Mouse (Mus musculus) ES-E14 (cell line): Measurements from ENCODE around the gene Rbm3.

Experiments used
- HCFC1 ChIP-seq: IDR thresholded peaks from 2 replicates; pipeline ENCODE4 v1.6.1; 2012; ENCODE audit warnings: low read length, inconsistent platforms, borderline replicate concordance; ENCODE audit not compliant: insufficient read depth
- ZC3H11A ChIP-seq: IDR thresholded peaks from 2 replicates; pipeline ENCODE4 v1.6.1; 2012; ENCODE audit warnings: low read depth, mild to moderate bottlenecking, inconsistent platforms, low read length, borderline replicate concordance

DNA sequence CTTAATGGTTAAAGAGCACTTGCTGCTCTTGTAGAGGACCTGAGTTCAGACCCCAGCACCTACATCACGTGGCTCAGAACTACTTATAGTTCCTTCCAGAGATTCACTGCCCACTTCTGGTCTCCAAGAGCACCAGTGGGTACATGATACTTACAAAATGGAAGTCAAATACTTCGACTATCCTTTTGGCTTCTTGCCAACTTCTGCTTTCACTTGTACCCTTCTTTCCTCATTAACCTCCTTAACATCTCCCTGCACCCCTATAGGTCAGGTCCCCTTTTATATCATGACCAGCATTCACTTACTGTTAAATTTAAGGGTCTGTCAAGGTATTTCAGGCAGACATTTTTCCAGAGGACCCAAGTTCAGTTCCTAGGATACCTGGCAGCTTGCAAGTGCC is 9.8 kb downstream of the Rbm3 start:
- TF ChIP-seq ZC3H11A (no peak), HCFC1 (no peak)
